Mouse (Mus musculus) ES-CJ7 (cell line): ENCODE data around the gene Fam189b.

ENCODE experiments used
- DNase-seq: peaks from one replicate; pipeline ENCODE4 v3.0.0; 2011; ENCODE audit warnings: low read depth, low spot score

Gene Fam189b

GRCm38 (mm10) chr3:89228836-89229235 is 45.9 kb downstream of the Fam189b start, which contains the start of gene Muc1:
Gene Muc1, plus strand, starts transcription at chr3:89229057.
- peak; percentile 55 for DNase-seq

- peak; percentile 89 for DNase-seq
Measured at GRCm38 (mm10) chr3:89229276-89229675, 46.3 kb downstream of the Fam189b start.

GRCm38 (mm10) chr3:89230561-89230960 is 47.6 kb downstream of the Fam189b start:
- no peak for DNase-seq

GRCm38 (mm10) chr3:89231345-89231744 is 48.4 kb downstream of the Fam189b start:
- no peak for DNase-seq

GRCm38 (mm10) chr3:89231772-89232275 is 48.9 kb downstream of the Fam189b start:
- DNase-seq = no peak

- no peak for DNase-seq
Measured at GRCm38 (mm10) chr3:89232614-89233013, 49.7 kb downstream of the Fam189b start.

- DNase-seq = peak; percentile 42
Measured at GRCm38 (mm10) chr3:89233562-89234110, 50.7 kb downstream of the Fam189b start.

- DNase-seq = no peak
Measured at GRCm38 (mm10) chr3:89236516-89236915, 53.6 kb downstream of the Fam189b start.

GRCm38 (mm10) chr3:89237682-89238081 is 54.7 kb downstream of the Fam189b start:
- no peak for DNase-seq

GRCm38 (mm10) chr3:89238494-89238893 is 55.6 kb downstream of the Fam189b start:
- DNase-seq = no peak
